Mouse (Mus musculus) c-Kit-positive CD71-positive TER-119-negative erythroid progenitor cells, embryonic 14.5 days (primary cell): Measurements from ENCODE around the gene Prlh.

ENCODE experiments used
- DNase-seq: peaks from one replicate; pipeline ENCODE4 v3.0.0-alpha.2; 2013; ENCODE audit warnings: low read depth

Prlh gene

GRCm38 (mm10) chr1:91001101-91001500, 48.2 kb downstream of the Prlh start:
- no peak for DNase-seq

GRCm38 (mm10) chr1:91001871-91002539, 49.1 kb downstream of the Prlh start:
- no peak for DNase-seq

- no peak for DNase-seq
Observed at GRCm38 (mm10) chr1:91002641-91003040, 49.7 kb downstream of the Prlh start.
